Mouse (Mus musculus): Measurements from ENCODE around the gene Uqcr11.

Gene Uqcr11

GRCm38 (mm10) chr10:80431570-80432386 lies 25.1 kb upstream of the Uqcr11 start:
- DNase-seq (ENCODE audit: low spot score): no peak

- no peak for DNase-seq (ENCODE audit: low spot score)
These were observed 23.8 kb upstream of the Uqcr11 start for GRCm38 (mm10) chr10:80430375-80430980.

- no peak for DNase-seq (ENCODE audit: low spot score)
These were observed 23.2 kb upstream of the Uqcr11 start for GRCm38 (mm10) chr10:80429800-80430199.

- no peak for DNase-seq (ENCODE audit: low spot score)
These were observed 18.4 kb upstream of the Uqcr11 start for GRCm38 (mm10) chr10:80425041-80425440.

- DNase-seq (ENCODE audit: low spot score): no peak
These were observed 16.9 kb upstream of the Uqcr11 start for GRCm38 (mm10) chr10:80423562-80423961.

- DNase-seq (ENCODE audit: low spot score): no peak
These were observed 15.2 kb upstream of the Uqcr11 start for GRCm38 (mm10) chr10:80421651-80422472.

- DNase-seq (ENCODE audit: low spot score): no peak
These were observed 14.6 kb upstream of the Uqcr11 start for GRCm38 (mm10) chr10:80421208-80421607.

- DNase-seq (ENCODE audit: low spot score): no peak
These were observed 14.1 kb upstream of the Uqcr11 start for GRCm38 (mm10) chr10:80420729-80421128.

- DNase-seq (ENCODE audit: low spot score): no peak
These were observed 12.8 kb upstream of the Uqcr11 start for GRCm38 (mm10) chr10:80419419-80419818.

- no peak for DNase-seq (ENCODE audit: low spot score)
These were observed 11.7 kb upstream of the Uqcr11 start for GRCm38 (mm10) chr10:80418311-80418710.

GRCm38 (mm10) chr10:80417841-80418240 lies 11.2 kb upstream of the Uqcr11 start:
- DNase-seq (ENCODE audit: low spot score): no peak

GRCm38 (mm10) chr10:80417371-80417770 lies 10.7 kb upstream of the Uqcr11 start:
- DNase-seq (ENCODE audit: low spot score): no peak

- DNase-seq (ENCODE audit: low spot score): no peak
These were observed 8.9 kb upstream of the Uqcr11 start for GRCm38 (mm10) chr10:80415566-80415965.

GRCm38 (mm10) chr10:80412656-80413541 lies 6.3 kb upstream of the Uqcr11 start:
- DNase-seq (ENCODE audit: low spot score): no peak

GRCm38 (mm10) chr10:80407924-80408323 lies 1.3 kb upstream of the Uqcr11 start:
- DNase-seq (ENCODE audit: low spot score): no peak

GRCm38 (mm10) chr10:80405481-80406173 lies 1.0 kb downstream of the Uqcr11 start:
- no peak for DNase-seq (ENCODE audit: low spot score)

- no peak for DNase-seq (ENCODE audit: low spot score)
These were observed 3.5 kb downstream of the Uqcr11 start for GRCm38 (mm10) chr10:80403044-80403692.

GRCm38 (mm10) chr10:80400704-80401161 lies 5.9 kb downstream of the Uqcr11 start:
- no peak for DNase-seq (ENCODE audit: low spot score)

- DNase-seq (ENCODE audit: low spot score): no peak
These were observed 6.5 kb downstream of the Uqcr11 start for GRCm38 (mm10) chr10:80399973-80400703.

Measured in layer of hippocampus, adult 9-10 months (tissue).